Mouse (Mus musculus) frontal cortex, postnatal 14 days (tissue): ENCODE measurements around the gene Chchd3.
A peak's percentile ranks its signal among the peaks of the same experiment; 100 is the strongest.

Experiments used
- DNase-seq, 2 experiments: peaks; one replicate each; pipeline ENCODE4 v3.0.0; 2022; ENCODE audit warnings: low spot score in 2 of 2

Gene Chchd3

DNA sequence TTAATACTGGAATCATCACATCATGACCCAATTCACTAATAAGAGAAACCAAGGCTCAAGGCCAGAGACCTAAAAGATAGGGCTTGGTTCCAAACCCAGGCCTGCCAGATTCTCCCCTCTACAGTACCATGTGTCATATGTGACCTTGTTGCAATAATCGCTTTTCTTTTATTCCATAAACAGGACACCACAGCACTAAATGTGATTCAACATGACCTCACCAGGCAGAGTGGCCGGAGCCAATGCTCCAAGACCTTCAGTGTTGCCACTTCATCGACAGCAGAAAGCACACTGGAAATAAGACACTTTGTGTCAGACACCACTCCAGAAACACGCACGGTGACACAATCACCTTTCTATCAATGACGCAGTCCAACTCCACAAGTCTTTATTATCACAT is 258.3 kb downstream of the Chchd3 start:
- no peak for DNase-seq

DNA sequence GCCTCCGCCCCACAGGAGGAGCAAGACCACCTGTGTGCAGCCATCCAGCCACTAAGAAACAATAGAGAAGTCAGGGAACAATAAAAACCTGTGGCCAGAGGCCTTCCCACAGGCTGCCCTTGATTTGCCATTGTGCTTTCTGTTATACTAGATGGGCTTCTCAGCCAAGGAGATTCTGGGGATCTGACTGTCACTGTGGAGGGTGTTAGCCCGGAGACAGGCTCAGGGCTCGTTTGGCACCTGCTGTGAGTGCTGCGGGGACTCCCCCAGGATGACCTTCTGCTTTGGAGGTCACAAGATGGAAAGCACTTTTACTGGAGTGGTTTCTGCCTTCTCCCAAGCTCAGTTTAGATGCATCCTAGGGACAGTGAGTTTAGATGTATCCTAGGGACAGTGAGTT is 262.5 kb downstream of the Chchd3 start:
- DNase-seq = no peak

GRCm38 (mm10) chr6:32795653-32796500 is 264.2 kb downstream of the Chchd3 start:
- no peak for DNase-seq

GRCm38 (mm10) chr6:32793575-32793974 is 266.5 kb downstream of the Chchd3 start:
- no peak for DNase-seq

DNA sequence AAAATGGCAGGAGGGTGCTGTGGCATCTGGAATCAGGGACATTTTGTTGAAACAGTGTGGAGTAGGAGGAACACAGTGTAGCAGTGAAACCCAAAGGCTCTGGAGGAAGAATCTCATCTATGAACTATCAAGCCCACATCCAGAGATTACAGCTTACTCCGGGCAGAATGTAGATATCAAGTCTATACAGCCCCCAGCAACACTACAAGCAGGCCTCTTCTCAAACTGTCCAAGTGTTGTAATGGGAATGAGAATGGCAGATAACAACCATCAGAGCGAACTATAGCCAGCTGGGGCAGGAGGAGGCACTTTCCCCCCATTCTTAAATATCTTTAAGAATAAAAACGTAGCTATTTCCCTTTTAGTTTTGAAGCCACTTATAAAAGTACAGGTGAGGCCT is 266.9 kb downstream of the Chchd3 start:
- DNase-seq = no peak

GRCm38 (mm10) chr6:32790487-32790886 is 269.6 kb downstream of the Chchd3 start:
- DNase-seq = no peak

DNA sequence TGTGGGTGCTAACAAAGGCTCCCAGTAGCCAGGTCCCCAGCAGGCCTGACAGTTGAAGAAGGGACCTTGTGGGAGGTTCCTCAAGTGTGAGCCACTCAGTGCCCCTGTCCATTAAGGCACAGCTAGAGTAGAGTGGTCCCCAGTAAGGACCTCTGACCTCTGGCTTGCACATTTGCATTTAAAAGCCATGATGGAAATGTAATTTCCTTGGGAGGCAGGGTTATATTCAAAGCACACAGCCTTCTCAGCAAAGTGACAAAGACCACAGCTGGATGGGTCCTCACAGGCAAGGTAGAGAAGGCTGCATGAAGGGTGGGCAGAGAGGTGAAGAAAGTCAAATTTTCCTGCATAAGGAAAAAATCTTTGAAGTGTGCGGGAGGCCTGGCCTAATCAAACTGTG is 272.7 kb downstream of the Chchd3 start:
- no peak for DNase-seq

GRCm38 (mm10) chr6:32786196-32786595 is 273.9 kb downstream of the Chchd3 start:
- no peak for DNase-seq

DNA sequence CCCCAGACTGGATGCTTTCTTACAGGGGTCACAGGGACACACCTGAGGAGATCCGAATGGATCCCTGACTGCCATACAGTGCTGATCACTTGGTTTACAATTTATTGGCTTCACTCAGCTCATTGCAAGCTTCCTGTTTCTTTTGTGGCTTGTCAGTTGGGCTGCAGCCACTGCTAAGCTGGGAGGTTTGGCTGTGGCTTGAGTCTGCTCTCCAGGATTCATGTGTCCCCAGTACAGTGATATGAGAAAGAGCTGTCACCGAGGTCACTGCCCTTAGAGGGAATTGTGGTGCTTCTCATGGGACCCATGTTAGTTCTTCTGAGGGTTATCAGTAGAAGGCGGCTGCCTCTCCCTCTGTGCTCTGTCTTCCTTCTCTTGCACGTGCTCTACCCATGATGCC is 277.0 kb downstream of the Chchd3 start:
- no peak for DNase-seq

GRCm38 (mm10) chr6:32780602-32781001 is 279.5 kb downstream of the Chchd3 start:
- peak; percentile 53 to 62 for DNase-seq

GRCm38 (mm10) chr6:32776384-32776783 is 283.7 kb downstream of the Chchd3 start:
- DNase-seq = no peak

GRCm38 (mm10) chr6:32754524-32754923 is 305.5 kb downstream of the Chchd3 start:
- peak; percentile 21 to 35 for DNase-seq

GRCm38 (mm10) chr6:32749821-32750220 is 310.2 kb downstream of the Chchd3 start:
- DNase-seq = no peak

GRCm38 (mm10) chr6:32748777-32749176 is 311.3 kb downstream of the Chchd3 start:
- DNase-seq = no peak

GRCm38 (mm10) chr6:32747333-32747732 is 312.7 kb downstream of the Chchd3 start:
- DNase-seq = no peak
